Mouse (Mus musculus) hindbrain, postnatal 0 days (tissue): ENCODE measurements around the gene Irs2. TPM values are rescaled to one million over a fixed set of nuclear protein-coding genes. Genes with fewer than 3 reads are reported as not detected.

ENCODE experiments used
- ATAC-seq: fragments of 200-750 bp; cut with Nextera tagmentation; 2 replicates; pipeline ENCODE4 v1.8.0; 2017; ENCODE audit warnings: mild to moderate bottlenecking, moderate TSS enrichment, moderate library complexity
- DNase-seq: peaks from one replicate; pipeline ENCODE4 v3.0.0-alpha.2; 2015; ENCODE audit warnings: low spot score
- H3K27ac ChIP-seq: fragments of 300-500 bp; sonication (generic); 2 replicates; pipeline ENCODE4 v1.5.1; 2014; ENCODE audit warnings: mild to moderate bottlenecking
- H3K27me3 ChIP-seq: fragments of 300-500 bp; sonication (generic); 2 replicates; pipeline ENCODE4 v1.6.1; 2014; ENCODE audit warnings: low read length, mixed read lengths; ENCODE audit not compliant: insufficient read depth
- H3K36me3 ChIP-seq: fragments of 300-500 bp; sonication (generic); 2 replicates; pipeline ENCODE4 v1.6.1; 2014; ENCODE audit warnings: low read length, mixed read lengths; ENCODE audit not compliant: insufficient read depth
- H3K4me1 ChIP-seq: fragments of 300-500 bp; sonication (generic); 2 replicates; pipeline ENCODE4 v1.6.1; 2014; ENCODE audit warnings: antibody characterized with exemption, low read length, mixed read lengths; ENCODE audit not compliant: insufficient read depth
- H3K4me2 ChIP-seq: fragments of 300-500 bp; sonication (generic); 2 replicates; pipeline ENCODE4 v1.6.1; 2014; ENCODE audit warnings: low read depth, mild to moderate bottlenecking, low read length, moderate library complexity, mixed read lengths
- H3K4me3 ChIP-seq: fragments of 300-500 bp; sonication (generic); 2 replicates; pipeline ENCODE4 v1.5.1; 2014; ENCODE audit warnings: low read length
- H3K9ac ChIP-seq: fragments of 300-500 bp; sonication (generic); replicated peaks from 2 replicates; pipeline ENCODE4 v1.6.1; 2014; ENCODE audit warnings: mild to moderate bottlenecking, low read length, moderate library complexity, mixed read lengths
- H3K9me3 ChIP-seq: fragments of 300-500 bp; sonication (generic); 2 replicates; pipeline ENCODE4 v1.6.1; 2016; ENCODE audit warnings: low read length, mixed read lengths
- CTCF ChIP-seq: IDR thresholded peaks from 2 replicates; pipeline ENCODE4 v1.5.1; 2016; ENCODE audit warnings: antibody characterized with exemption, control low read depth, low read depth
- WGBS: fragments of 180-500 bp; shearing (Covaris S2); extraction: QIAGEN DNeasy Blood & Tissue Kit; methylation state at CpG from one replicate; pipeline ENCODE4 v1.1.7; 2014; 5-methylcytosine and 5-hydroxymethylcytosine counted together
- polyA plus RNA-seq: library from polyadenylated mRNA; unstranded; fragments of >200 nt; fragmentation: Nextera tagmentation; extraction: Ambion mirVana; gene quantifications from 2 replicates; pipeline ENCODE4 v1.2.1, GENCODE M21; 2015
- total RNA-seq: library from RNA; depleted of rRNA; stranded (reverse); fragments of >200 nt; gene quantifications from 2 replicates; pipeline ENCODE4 v1.2.3, GENCODE M21; 2014

The Irs2 gene
- total and polyA plus RNA-seq, 2 experiments from 2014 or later, result 7.3 to 42.4 TPM

- no peak for TF ChIP-seq CTCF
- Histone ChIP-seq H3K4me1 (peaks cover 12% of the 10 kb centered on the region), H3K9ac (no peak overlapping the region), H3K27me3 (no peaks in the 10 kb centered on the region), H3K9me3 (no peaks in the 10 kb centered on the region), H3K27ac (no peak overlapping the region), H3K36me3 (no peaks in the 10 kb centered on the region), H3K4me3 (no peak overlapping the region), H3K4me2 (peak overlapping the region; percentile 19)
- ATAC-seq, result no peak
- DNase-seq, result peak; percentile 13
- WGBS, result 13% methylated on average over 11 of the region's 11 CpGs
Observed at GRCm38 (mm10) chr8:11010913-11011605, 2.8 kb upstream of the Irs2 start.

DNA sequence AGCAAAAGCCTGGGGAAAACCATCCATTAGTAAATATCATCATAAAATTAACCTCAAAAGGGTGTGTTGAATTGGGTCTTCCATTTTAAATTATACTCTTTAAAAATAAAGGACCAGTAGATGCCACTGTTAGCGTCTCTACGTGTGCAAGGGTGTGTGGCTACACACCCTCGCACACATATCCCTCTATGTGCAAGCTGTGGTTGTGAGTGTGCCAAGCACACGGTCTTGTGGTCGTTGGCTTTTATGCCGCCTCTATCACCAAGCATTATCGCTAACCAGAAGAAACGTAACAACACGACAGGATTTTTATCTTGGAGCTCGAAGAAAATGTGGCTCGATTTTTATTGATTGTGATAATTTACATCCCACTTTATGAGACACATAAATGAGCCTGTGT, 2.1 kb upstream of the Irs2 start:
- ATAC-seq, result no peak
- no peaks in the 10 kb centered on the region for H3K9me3 ChIP-seq
- TF ChIP-seq CTCF, result no peak
- peak overlapping the region; percentile 100; the same call in 1 of the 2 replicates for H3K27ac ChIP-seq
- 46% methylated on average over 11 of the region's 11 CpGs for WGBS
- peak; percentile 12 for DNase-seq
- H3K36me3 ChIP-seq, result no peaks in the 10 kb centered on the region
- H3K4me1 ChIP-seq, result peaks cover 19% of the 10 kb centered on the region
- peak overlapping the region; percentile 88 for H3K4me2 ChIP-seq
- no peak overlapping the region for H3K4me3 ChIP-seq
- H3K27me3 ChIP-seq, result no peaks in the 10 kb centered on the region
- H3K9ac ChIP-seq, result no peak overlapping the region

GRCm38 (mm10) chr8:11009431-11010071, 1.3 kb upstream of the Irs2 start:
- Histone ChIP-seq H3K4me3 (peak overlapping the region; percentile 78), H3K27me3 (no peaks in the 10 kb centered on the region), H3K36me3 (no peaks in the 10 kb centered on the region), H3K9ac (peak overlapping the region; percentile 96), H3K4me2 (peak overlapping the region; percentile 88), H3K27ac (peak overlapping the region; percentile 100), H3K4me1 (peaks cover 26% of the 10 kb centered on the region), H3K9me3 (no peaks in the 10 kb centered on the region)
- peak; percentile 73 for ATAC-seq
- WGBS, result under 1% methylated on average over 53 of the region's 62 CpGs
- DNase-seq, result peak; percentile 91
- TF ChIP-seq CTCF, result no peak

GRCm38 (mm10) chr8:11008842-11009420, 673 bp upstream of the Irs2 start:
- Histone ChIP-seq H3K4me3 (peak overlapping the region; percentile 78), H3K9ac (peak overlapping the region; percentile 96), H3K27me3 (no peaks in the 10 kb centered on the region), H3K27ac (peak overlapping the region; percentile 100), H3K4me1 (peaks cover 32% of the 10 kb centered on the region), H3K4me2 (peak overlapping the region; percentile 88), H3K36me3 (no peaks in the 10 kb centered on the region), H3K9me3 (no peaks in the 10 kb centered on the region)
- TF ChIP-seq CTCF, result no peak
- ATAC-seq (peak; percentile 91), DNase-seq (peak; percentile 99)
- 3% methylated on average over 58 of the region's 73 CpGs for WGBS

DNA sequence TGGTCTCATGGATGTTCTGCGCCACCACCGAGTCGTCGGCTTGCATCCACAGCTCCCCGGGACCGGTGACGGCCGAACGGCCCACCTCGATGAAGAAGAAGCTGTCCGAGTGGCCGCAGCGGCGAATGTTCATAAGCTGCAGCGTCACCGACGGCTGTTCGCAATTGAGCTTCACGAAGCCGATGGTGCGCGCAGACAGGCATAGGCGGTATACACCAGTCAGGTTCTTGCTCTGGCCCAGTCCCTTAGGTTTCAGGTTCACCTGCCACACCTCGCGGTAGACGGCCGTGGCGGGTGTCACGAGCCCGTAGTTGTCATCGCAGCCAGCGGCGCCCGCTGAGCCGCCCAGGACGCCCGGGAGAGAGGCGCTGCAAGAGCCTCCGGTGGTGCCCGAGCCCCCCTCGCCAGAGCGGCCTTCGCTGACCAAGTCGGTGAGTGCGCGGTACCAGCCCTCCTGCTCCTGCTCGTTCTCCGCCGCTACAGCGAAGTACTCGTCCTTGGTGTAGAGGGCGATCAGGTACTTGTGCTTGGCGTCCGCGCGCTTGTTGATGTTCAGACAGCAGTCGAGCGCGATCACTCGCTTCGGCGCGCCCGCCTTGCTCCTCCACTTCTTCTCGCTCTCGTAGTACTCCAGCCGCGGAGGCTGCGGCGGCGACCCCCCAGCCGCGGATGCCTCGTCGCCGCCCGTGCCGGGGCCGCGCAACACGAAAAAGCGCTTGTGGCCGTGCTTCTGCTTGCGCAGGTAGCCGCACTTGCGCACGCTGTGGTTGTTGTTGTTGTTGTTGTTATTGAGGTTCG, 478 bp downstream of the Irs2 start:
- ATAC-seq (no peak), DNase-seq (peak; percentile 70)
- peak overlapping the region; percentile 88 for H3K4me2 ChIP-seq
- under 1% methylated on average over 88 of the region's 88 CpGs for WGBS
- peak overlapping the region; percentile 100 for H3K27ac ChIP-seq
- H3K4me1 ChIP-seq, result peaks cover 34% of the 10 kb centered on the region
- no peak for TF ChIP-seq CTCF
- peak overlapping the region; percentile 78 for H3K4me3 ChIP-seq
- H3K9ac ChIP-seq, result peak overlapping the region; percentile 96
- H3K36me3 ChIP-seq, result no peaks in the 10 kb centered on the region
- H3K9me3 ChIP-seq, result no peaks in the 10 kb centered on the region
- H3K27me3 ChIP-seq, result no peaks in the 10 kb centered on the region

- peak; percentile 76 for TF ChIP-seq CTCF
- H3K27ac ChIP-seq, result peak overlapping the region; percentile 100
- peaks cover 35% of the 10 kb centered on the region for H3K4me1 ChIP-seq
- ATAC-seq (peak; percentile 55), DNase-seq (peak; percentile 94)
- H3K9ac ChIP-seq, result peak overlapping the region; percentile 96
- H3K27me3 ChIP-seq, result no peaks in the 10 kb centered on the region
- 1% methylated on average over 50 of the region's 56 CpGs for WGBS
- peak overlapping the region; percentile 88 for H3K4me2 ChIP-seq
- H3K9me3 ChIP-seq, result no peaks in the 10 kb centered on the region
- peak overlapping the region; percentile 78 for H3K4me3 ChIP-seq
- H3K36me3 ChIP-seq, result no peaks in the 10 kb centered on the region
Observed at GRCm38 (mm10) chr8:11007001-11007580, 1.2 kb downstream of the Irs2 start.
